Mouse (Mus musculus) midbrain, embryonic 14.5 days (tissue): ENCODE results near the gene Popdc2. TPM values are rescaled to one million over a fixed set of nuclear protein-coding genes. Genes with fewer than 3 reads are reported as not detected.

Experiments used
- ATAC-seq: fragments of 200-750 bp; cut with Nextera tagmentation; 2 replicates; pipeline ENCODE4 v1.8.0; 2017; ENCODE audit warnings: moderate number of reproducible peaks, moderate library complexity; ENCODE audit not compliant: low FRiP score, low TSS enrichment
- DNase-seq: peaks from one replicate; pipeline ENCODE4 v3.0.0-alpha.2; 2015
- H3K27ac ChIP-seq: fragments of 300-500 bp; sonication (generic); replicated peaks from 2 replicates; pipeline ENCODE4 v1.5.1; 2014; ENCODE audit warnings: mild to moderate bottlenecking, low read depth, low read length, moderate library complexity
- H3K27me3 ChIP-seq: fragments of 300-500 bp; sonication (generic); 2 replicates; pipeline ENCODE4 v1.6.1; 2014; ENCODE audit warnings: low read length, control low read depth, mixed read lengths; ENCODE audit not compliant: control insufficient read depth, insufficient read depth
- H3K36me3 ChIP-seq: fragments of 300-500 bp; sonication (generic); 2 replicates; pipeline ENCODE4 v1.6.1; 2014; ENCODE audit warnings: low read length, control low read depth; ENCODE audit not compliant: control insufficient read depth, insufficient read depth
- H3K4me1 ChIP-seq: fragments of 300-500 bp; sonication (generic); 2 replicates; pipeline ENCODE4 v1.6.1; 2014; ENCODE audit warnings: mild to moderate bottlenecking, antibody characterized with exemption, low read length, control low read depth; ENCODE audit not compliant: control insufficient read depth, insufficient read depth
- H3K4me2 ChIP-seq: fragments of 300-500 bp; sonication (generic); 2 replicates; pipeline ENCODE4 v1.6.1; 2014; ENCODE audit warnings: mild to moderate bottlenecking, low read length, moderate library complexity
- H3K4me3 ChIP-seq: fragments of 300-500 bp; sonication (generic); replicated peaks from 2 replicates; pipeline ENCODE4 v1.5.1; 2014; ENCODE audit warnings: low read depth, low read length
- H3K9ac ChIP-seq: fragments of 300-500 bp; sonication (generic); replicated peaks from 2 replicates; pipeline ENCODE4 v1.6.1; 2014; ENCODE audit warnings: mild to moderate bottlenecking, low read length, moderate library complexity
- H3K9me3 ChIP-seq: fragments of 300-500 bp; sonication (generic); 2 replicates; pipeline ENCODE4 v1.6.1; 2016; ENCODE audit warnings: low read length, control low read depth, mixed read lengths; ENCODE audit not compliant: control insufficient read depth
- WGBS: fragments of 180-500 bp; shearing (Covaris S2); extraction: QIAGEN DNeasy Blood & Tissue Kit; methylation state at CpG from one replicate; pipeline ENCODE4 v1.1.7; 2014; 5-methylcytosine and 5-hydroxymethylcytosine counted together
- polyA plus RNA-seq: library from polyadenylated mRNA; unstranded; fragments of >200 nt; fragmentation: Nextera tagmentation; extraction: Ambion mirVana; gene quantifications from 2 replicates; pipeline ENCODE4 v1.2.1, GENCODE M21; 2014

The Popdc2 gene
- polyA plus RNA-seq, 1 experiment from 2014 or later = 0.51 TPM

DNA sequence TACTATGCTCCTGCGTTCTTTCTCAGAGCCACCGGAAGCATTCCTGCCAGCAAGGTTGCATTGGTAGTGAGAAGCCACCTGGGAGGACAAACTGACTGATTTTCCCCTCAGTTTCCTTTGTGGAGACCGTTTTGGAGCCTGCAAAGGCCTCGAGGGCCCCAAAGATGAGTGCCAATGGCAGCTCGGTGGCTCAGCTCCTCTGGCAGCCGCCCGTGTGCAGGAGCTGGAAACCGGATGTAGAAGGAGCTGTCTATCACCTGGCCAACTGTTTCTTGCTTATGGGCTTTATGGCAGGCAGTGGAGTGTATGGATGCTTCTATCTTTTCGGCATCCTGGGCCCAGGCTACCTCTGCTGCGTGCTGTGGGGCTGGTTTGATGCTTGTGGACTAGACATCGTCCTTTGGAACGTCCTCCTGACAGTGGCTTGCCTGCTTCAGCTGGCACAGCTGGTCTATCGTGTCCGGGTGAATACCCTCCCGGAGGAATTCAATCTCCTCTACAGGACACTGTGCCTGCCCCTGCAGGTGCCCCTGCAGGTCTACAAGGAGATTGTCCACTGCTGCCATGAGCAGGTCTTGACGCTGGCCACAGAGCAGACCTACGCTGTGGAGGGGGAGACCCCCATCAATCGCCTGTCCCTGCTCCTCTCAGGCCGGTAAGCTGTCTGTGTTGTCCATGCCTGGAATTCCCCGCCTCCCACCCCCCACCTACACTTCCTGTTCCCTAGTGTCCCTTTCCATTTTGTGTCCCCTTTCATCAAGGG lies 665 bp downstream of the Popdc2 start:
- ATAC-seq = no peak
- no peak for DNase-seq
- Histone ChIP-seq H3K27me3 (no peaks in the 10 kb centered on the region), H3K9ac (no peak overlapping the region), H3K4me3 (no peak overlapping the region), H3K4me2 (no peak overlapping the region), H3K27ac (no peak overlapping the region), H3K4me1 (0 out of 2 replicates have a peak, but pooled peaks cover 2% of the 10 kb centered on the region), H3K36me3 (no peaks in the 10 kb centered on the region), H3K9me3 (no peaks in the 10 kb centered on the region)
- 88% methylated on average over 20 of the region's 20 CpGs for WGBS

DNA sequence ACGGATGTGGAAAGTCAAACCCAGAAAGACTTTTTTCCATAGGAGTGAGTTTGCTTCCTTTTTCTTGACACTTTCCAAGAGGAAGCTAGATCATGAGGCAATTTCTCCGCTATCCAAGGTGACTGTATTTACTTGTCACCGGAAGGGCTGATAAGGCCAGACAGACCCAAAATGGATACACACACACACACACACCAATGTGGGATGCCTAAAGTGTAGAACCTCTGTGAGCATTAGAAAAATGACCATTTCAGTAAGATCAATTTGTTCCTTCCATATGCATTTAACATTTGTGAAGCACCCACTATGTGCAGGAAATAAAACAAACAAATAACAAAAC lies 1.2 kb downstream of the Popdc2 start:
- Histone ChIP-seq H3K9me3 (no peaks in the 10 kb centered on the region), H3K36me3 (no peaks in the 10 kb centered on the region), H3K4me3 (no peak overlapping the region), H3K4me1 (0 out of 2 replicates have a peak, but pooled peaks cover 2% of the 10 kb centered on the region), H3K27me3 (no peaks in the 10 kb centered on the region), H3K4me2 (no peak overlapping the region), H3K27ac (no peak overlapping the region), H3K9ac (no peak overlapping the region)
- DNase-seq (no peak), ATAC-seq (no peak)
- 90% methylated on average over 3 of the region's 3 CpGs for WGBS

DNA sequence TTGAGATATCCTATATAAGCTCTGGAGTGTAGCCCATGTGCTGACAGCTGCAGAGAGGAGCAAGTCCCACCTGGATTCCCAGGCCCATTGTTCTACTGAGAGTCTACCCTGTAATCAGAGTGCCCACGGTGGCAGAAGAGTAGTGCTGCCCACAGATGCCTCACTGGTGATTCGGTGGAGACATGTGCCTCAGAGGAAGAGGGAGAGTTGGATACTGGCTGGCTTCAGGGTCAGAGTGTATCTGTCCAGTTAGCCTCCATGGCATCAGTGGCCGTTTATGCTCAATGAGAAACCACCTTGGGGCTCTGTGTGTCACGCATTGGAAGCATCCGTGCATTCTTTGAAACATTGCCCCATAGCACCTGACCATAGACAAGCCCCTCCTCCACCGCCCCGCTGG lies 1.6 kb downstream of the Popdc2 start:
- ATAC-seq (no peak), DNase-seq (no peak)
- H3K4me2 ChIP-seq = no peak overlapping the region
- H3K27ac ChIP-seq = no peak overlapping the region
- H3K27me3 ChIP-seq = no peaks in the 10 kb centered on the region
- 0 out of 2 replicates have a peak, but pooled peaks cover 2% of the 10 kb centered on the region for H3K4me1 ChIP-seq
- no peaks in the 10 kb centered on the region for H3K36me3 ChIP-seq
- H3K4me3 ChIP-seq = no peak overlapping the region
- H3K9me3 ChIP-seq = no peaks in the 10 kb centered on the region
- 90% methylated on average over 7 of the region's 7 CpGs for WGBS
- no peak overlapping the region for H3K9ac ChIP-seq

DNA sequence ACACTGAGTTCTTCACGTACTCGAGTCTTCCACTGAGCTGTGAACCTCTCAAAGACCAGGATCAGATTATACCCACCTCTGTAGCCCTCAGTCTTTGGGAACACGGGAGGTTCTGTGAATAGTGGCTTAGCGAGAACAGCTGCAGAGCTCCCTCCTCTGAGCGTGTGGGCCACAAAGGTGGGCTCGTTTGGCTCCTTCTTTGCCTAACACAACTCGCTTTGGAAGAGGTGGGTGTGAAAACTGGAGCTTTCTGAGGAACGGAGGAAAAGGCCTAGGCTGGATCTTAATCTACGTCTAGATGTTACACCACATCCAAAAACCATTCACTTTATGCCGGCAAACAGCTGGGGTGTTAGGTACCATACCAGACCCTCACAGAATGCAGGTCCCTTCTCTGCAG lies 3.4 kb downstream of the Popdc2 start:
- Histone ChIP-seq H3K9me3 (no peaks in the 10 kb centered on the region), H3K4me1 (no peaks in the 10 kb centered on the region), H3K27ac (no peak overlapping the region), H3K36me3 (no peaks in the 10 kb centered on the region), H3K9ac (no peak overlapping the region), H3K27me3 (no peaks in the 10 kb centered on the region), H3K4me3 (no peak overlapping the region), H3K4me2 (no peak overlapping the region)
- no peak for DNase-seq
- WGBS = 91% methylated on average over 10 of the region's 10 CpGs
- ATAC-seq = no peak

DNA sequence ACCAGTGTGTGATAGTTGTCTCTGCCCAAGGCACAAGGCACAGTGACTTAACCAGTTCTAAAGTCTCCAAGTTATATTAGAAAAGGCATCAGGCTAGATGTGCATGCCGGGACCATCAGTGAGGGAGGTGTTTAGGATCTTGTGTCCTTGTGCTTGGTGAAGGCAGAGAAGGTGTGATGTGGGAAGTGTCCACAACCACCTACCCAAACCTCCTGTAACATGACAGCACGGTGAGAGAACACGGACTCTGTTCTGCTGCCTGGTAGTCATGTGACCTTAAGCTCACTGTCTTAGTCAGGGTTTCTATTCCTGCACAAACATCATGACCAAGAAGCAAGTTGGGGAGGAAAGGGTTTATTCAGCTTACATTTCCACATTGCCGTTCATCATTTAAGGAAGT lies 4.2 kb downstream of the Popdc2 start:
- 86% methylated on average over 4 of the region's 4 CpGs for whole genome bisulfite sequencing
- H3K27ac ChIP-seq = no peak overlapping the region
- H3K4me1 ChIP-seq = no peaks in the 10 kb centered on the region
- H3K4me3 ChIP-seq = no peak overlapping the region
- H3K9me3 ChIP-seq = no peaks in the 10 kb centered on the region
- DNase-seq (no peak), ATAC-seq (no peak)
- H3K27me3 ChIP-seq = no peaks in the 10 kb centered on the region
- no peak overlapping the region for H3K9ac ChIP-seq
- no peaks in the 10 kb centered on the region for H3K36me3 ChIP-seq
- no peak overlapping the region for H3K4me2 ChIP-seq

DNA sequence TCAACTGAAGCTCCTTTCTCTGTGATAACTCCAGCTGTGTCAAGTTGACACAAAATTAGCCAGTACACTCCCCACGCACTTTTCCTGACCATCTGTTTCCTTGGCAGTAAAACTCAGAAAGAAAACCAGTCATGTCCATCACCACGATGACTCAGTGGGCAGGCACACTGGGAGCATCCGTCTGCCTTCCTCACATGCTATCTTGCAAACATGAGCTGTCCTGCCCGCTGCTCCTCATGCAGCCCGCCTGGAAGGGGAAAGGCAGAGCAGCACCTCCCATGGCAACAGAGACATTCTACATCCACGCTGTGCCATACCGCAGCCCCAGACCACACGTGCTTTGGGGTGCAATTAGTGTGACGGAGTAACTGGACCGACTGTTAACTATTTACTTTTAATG lies 6.3 kb downstream of the Popdc2 start:
- Histone ChIP-seq H3K9ac (no peak overlapping the region), H3K9me3 (no peaks in the 10 kb centered on the region), H3K4me3 (no peak overlapping the region), H3K36me3 (no peaks in the 10 kb centered on the region), H3K4me1 (no peaks in the 10 kb centered on the region), H3K27ac (no peak overlapping the region), H3K27me3 (no peaks in the 10 kb centered on the region), H3K4me2 (no peak overlapping the region)
- ATAC-seq = no peak
- 75% methylated on average over 10 of the region's 10 CpGs for WGBS
- no peak for DNase-seq

DNA sequence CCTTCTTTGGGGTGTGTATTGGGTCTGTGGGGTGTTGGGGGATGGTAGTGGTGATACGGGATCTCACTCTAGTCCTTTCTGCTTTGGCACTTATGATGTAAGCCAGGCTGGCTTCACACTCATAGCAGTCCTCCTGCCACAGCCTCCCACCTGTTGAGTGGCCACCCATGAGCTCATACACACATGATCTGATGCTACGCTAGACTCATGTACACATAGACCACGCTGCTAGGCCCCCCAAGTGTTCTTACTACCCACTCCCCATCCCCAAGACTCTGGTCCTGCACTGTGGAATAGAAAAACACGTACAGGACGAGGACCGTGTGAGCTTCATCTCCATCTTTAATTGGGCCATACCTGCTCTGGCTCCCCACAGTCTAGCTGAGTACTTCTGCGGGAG lies 7.0 kb downstream of the Popdc2 start:
- no peak for ATAC-seq
- Histone ChIP-seq H3K36me3 (no peaks in the 10 kb centered on the region), H3K4me1 (no peaks in the 10 kb centered on the region), H3K27me3 (no peaks in the 10 kb centered on the region), H3K9ac (no peak overlapping the region), H3K9me3 (no peaks in the 10 kb centered on the region), H3K4me2 (no peak overlapping the region), H3K27ac (no peak overlapping the region), H3K4me3 (no peak overlapping the region)
- no peak for DNase-seq
- WGBS = 86% methylated on average over 7 of the region's 7 CpGs

DNA sequence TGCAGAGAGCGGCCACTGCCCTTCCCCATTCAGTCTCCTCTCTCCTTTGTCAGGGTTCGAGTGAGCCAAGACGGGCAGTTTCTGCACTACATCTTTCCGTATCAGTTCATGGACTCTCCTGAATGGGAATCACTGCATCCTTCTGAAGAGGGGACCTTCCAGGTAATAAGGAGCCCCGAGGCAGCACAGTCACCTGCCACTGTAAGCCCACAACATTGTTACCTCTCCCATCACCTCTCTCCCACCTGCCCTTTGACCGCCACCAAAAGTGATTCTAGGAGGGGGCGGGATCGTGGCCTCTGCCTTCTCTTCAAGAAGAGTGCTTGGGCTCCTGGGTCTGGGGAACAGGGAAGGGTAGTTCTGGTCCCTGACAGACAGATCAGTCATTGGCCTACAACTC lies 7.4 kb downstream of the Popdc2 start:
- 87% methylated on average over 8 of the region's 8 CpGs for WGBS
- no peaks in the 10 kb centered on the region for H3K9me3 ChIP-seq
- no peaks in the 10 kb centered on the region for H3K36me3 ChIP-seq
- DNase-seq = no peak
- ATAC-seq = no peak
- H3K4me2 ChIP-seq = no peak overlapping the region
- H3K9ac ChIP-seq = no peak overlapping the region
- no peak overlapping the region for H3K4me3 ChIP-seq
- H3K4me1 ChIP-seq = no peaks in the 10 kb centered on the region
- no peaks in the 10 kb centered on the region for H3K27me3 ChIP-seq
- no peak overlapping the region for H3K27ac ChIP-seq

DNA sequence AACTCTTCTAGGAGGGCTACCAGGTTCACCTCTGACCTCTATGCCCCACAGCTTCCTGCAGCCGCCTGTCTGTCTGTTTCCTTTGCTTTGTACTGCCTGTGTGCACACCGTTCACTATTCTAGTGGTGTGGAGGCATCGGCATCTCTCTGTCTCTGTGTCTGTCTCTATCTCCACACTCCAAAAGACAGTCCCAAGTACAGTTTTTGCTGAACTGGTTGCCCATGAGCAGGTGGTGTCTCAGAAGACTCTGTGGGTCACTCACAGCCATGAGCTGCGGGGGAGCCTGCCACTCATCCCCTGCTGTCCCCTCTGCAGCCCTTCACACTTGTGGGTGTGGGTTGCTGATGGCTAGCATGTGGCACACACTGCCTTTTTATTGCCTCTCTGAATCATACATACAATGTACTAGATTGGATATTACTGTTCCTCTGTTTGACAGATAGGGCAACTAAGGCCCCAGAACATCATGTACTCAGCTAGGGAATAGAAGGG lies 8.0 kb downstream of the Popdc2 start:
- Histone ChIP-seq H3K9me3 (no peaks in the 10 kb centered on the region), H3K27me3 (no peaks in the 10 kb centered on the region), H3K4me2 (no peak overlapping the region), H3K9ac (no peak overlapping the region), H3K27ac (no peak overlapping the region), H3K36me3 (no peaks in the 10 kb centered on the region), H3K4me1 (no peaks in the 10 kb centered on the region), H3K4me3 (no peak overlapping the region)
- 88% methylated on average over 4 of the region's 4 CpGs for WGBS
- DNase-seq (no peak), ATAC-seq (no peak)
